Mouse (Mus musculus): ENCODE results near the gene Usp39.

Gene Usp39

DNA sequence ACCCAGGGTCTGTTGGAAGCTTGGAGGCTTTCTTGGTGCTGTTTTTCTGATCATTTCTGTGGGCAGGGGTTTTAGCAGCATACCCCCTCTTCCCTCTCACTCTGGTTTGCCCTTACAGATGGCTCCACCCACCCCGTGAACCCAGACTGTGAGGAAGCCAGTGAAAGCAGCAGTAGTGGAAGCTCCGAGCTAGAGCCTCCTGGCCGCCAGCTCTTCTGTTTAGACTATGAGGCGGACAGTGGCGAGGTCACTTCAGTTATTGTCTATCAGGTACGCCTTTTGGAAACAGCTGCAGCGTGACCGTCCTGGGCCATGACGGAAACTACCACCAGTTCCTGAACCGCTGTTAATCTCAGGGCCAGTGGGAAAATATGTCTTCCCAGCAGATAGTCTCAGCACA, 3.4 kb upstream of the Usp39 start:
- no peak for DNase-seq

- DNase-seq = peak; percentile 75
Observed at GRCm38 (mm10) chr6:72347166-72347941, 2.4 kb upstream of the Usp39 start, which contains the start of gene 0610030E20Rik. Gene 0610030E20Rik (plus strand): TSS chr6:72347317.

DNA sequence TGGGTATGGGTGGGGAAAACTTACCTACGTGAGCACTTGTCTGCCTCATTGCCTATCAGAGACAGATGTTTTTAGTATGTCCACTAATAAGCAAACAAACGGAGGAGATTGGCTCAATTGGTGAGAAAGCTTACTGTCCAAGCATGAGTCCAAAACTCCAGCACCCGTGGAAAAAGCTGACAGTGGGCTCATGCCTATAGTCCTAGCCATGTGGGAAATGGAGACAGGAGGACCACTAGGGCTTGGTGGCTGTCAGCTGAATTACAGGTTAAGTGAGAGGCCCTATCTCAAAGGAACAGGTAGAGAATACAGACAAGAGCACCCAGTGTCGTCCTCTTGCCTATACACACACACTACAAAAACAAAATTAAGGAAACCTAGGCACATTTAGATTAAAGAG, 1.3 kb upstream of the Usp39 start:
- DNase-seq = no peak

GRCm38 (mm10) chr6:72345633-72346032, 649 bp upstream of the Usp39 start:
- no peak for DNase-seq

DNA sequence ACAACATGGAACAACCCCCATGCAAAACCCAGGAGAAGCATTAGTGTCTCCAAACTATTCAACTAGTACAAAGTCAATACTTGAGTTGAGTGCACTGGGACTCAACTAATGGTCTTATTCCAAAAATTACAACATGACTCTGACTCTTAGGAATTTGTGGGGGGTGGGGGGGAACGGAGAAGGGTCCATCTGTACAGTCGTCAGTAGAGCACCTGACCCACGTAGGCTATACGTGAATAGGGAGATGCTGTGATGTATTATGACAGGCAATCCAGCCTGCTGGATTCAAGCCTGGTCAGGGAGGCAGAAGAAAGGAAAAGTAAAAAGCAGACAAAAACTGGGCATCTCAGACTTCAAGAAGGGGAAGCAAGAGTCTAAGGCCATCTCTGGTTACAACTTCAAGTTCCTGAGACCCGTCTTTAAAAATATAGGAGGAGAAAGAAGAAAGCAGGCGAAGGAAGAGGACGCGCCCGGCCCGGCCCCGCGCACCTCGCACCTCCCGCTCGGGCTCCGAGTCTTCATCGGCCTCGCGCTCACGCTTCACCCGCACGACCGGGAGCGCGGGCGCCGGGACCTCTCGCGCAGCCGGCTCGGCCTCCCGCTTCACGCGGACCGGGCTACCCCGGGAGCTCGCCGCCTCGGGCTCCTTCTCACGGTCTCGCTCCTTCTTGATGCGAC, 449 bp downstream of the Usp39 start:
- no peak for DNase-seq

- no peak for DNase-seq
Observed at GRCm38 (mm10) chr6:72340481-72340880, 4.5 kb downstream of the Usp39 start.

DNA sequence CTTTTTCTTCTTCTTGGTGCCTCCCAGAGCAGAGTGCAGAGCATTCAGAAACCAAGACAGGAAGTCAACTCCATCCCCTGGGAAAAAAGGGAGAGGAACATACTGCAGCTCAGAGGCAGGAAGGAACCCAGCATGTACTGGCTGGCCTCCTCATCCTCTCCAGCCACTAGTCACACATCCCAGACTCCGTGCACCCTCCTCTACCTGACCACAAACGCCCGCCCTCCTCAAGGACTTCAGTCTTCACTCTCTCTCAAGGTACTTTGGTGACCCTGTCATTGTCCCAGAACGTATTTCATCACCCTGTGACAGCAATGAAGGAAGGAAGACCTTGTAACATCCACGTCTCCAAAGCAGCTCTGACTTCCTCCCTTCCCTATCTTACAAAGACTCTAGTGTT, 11.9 kb downstream of the Usp39 start:
- DNase-seq = no peak

DNA sequence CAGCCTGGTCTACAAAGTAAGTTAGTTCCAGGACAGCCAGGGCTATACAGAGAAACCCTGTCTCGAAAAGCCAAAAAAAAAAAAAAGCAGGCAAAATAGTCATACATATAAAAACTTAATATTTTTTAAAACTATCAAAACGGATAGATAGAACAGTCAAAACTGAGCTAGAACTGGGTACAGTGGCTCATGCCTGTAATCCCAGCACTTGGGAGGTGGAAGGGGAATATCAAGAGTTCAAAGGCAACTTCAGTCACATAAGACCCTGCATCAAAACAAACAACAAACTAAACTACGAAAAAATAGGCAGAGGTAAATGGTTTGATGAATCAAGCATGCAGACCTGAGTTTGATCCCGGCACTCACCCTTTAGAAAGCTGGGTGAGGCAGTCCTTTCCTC, 14.9 kb downstream of the Usp39 start:
- no peak for DNase-seq

GRCm38 (mm10) chr6:72329019-72329418, 16.0 kb downstream of the Usp39 start:
- DNase-seq = no peak

- DNase-seq = no peak
Observed at GRCm38 (mm10) chr6:72326274-72326673, 18.7 kb downstream of the Usp39 start.

GRCm38 (mm10) chr6:72323786-72324508, 21.0 kb downstream of the Usp39 start:
- DNase-seq = no peak

- no peak for DNase-seq
Observed at GRCm38 (mm10) chr6:72322936-72323335, 22.0 kb downstream of the Usp39 start.

DNA sequence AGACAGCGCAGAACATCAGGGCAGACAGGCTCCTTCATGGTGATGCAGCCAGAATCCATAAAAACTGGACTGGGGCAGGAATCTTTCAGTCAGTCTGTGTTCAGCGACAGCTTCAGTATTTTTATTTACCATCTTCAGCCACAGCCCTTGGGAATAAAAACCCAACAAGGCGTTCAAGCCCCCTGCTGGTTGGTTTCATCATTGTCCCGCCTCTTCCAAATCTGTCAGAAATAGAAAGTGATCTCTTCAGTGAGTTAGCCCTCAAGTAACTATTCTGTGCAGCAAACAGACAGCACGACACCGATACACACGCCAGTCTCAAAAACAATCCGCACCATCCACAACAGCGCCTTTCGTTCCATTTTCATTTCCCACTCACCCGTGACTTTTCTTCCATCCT, 26.0 kb downstream of the Usp39 start:
- DNase-seq = no peak

DNA sequence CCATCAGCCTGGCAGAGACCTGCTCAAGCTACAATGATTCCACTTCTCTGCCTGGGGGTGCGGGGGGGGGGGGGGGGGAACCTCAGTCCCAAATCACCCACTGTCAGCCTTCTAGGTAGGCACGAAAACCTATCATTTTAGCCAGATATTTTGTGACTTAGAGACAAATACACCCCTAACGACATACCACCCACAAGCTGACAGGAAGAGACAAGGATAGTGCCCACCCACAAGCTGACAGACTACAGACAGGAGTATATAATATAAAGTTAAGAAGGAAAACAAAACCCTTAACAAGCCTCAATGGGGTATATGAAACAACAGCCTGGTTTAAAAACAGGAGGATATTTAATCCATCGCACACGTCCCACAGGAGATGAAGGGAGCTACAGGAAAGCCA, 26.5 kb downstream of the Usp39 start:
- no peak for DNase-seq

DNA sequence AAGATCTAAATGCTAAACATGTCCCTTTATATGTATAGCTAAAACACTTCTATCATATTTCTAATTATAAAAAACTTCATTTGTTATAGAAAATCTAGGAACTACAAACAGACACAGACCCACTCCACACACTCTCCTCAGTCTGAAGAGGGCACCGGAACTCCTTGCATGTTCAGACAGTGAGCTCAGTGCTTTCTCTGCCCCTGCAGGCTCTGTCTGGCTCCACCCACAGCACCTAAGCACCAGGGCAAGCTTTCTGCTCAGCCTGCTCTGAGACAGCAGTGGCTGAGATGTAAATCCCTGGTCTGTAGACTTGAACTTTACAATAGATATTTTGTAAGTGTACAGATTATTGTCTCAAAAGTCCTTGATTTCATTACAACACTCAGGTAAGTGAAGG, 28.9 kb downstream of the Usp39 start:
- DNase-seq = no peak

- DNase-seq = no peak
Observed at GRCm38 (mm10) chr6:72315384-72315783, 29.6 kb downstream of the Usp39 start.

DNA sequence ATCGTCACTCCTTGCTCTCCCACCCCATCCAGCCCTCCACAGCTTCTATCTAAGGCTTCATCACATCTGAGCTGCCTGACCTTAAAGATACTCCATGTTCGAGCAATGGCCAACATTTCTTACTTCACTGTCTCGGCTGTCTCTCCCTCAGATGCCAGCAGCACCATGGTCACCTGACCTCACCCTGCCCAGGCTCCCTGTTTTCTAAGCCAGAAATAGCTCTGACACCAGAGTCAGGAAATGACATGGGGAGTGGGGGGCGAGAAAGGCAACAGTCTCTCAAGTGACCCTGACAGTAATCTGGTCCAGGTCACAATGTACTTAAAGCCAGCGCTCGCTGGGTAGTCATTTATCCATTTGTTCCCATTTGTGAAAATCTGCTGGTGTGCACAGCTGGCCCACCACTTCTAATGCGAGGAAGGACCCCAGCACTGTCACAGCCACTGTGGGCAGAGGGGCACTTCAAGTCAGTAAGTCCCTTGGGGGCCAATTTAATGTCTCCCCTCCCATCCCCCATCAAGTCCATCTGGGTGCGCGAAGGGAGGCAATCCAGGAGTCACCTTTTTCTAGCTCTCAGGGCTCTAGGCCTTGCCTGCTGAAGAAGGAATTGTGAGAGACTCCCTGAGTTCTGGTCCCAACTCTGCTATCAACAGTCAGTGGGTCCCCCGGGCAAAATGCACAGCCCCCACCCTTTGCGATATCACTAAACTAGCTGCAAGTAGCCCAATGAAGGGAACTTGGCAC, 31.7 kb downstream of the Usp39 start:
- DNase-seq = no peak

DNA sequence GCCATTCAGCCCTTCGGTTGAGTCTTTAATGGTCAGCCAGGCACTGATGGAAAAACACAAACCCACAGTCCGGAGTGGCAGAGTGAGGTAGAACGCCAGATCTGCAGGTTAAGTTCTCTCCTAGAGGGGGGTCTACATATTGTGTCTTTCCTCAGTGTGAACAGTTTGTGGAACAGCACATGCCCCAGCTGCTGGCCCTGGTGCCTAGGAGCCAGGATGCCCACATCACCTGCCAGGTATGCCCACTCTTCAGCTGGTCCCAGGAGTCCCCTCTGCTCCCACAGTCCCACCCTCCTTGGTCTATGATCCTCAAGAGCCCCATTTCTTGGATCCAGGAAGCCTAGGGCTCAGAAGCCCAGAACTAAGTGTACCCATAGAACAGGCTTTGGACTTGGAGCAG, 32.8 kb downstream of the Usp39 start:
- no peak for DNase-seq

GRCm38 (mm10) chr6:72303510-72303909, 41.5 kb downstream of the Usp39 start:
- DNase-seq = no peak

- no peak for DNase-seq
Observed at GRCm38 (mm10) chr6:72302349-72302925, 42.5 kb downstream of the Usp39 start.

DNA sequence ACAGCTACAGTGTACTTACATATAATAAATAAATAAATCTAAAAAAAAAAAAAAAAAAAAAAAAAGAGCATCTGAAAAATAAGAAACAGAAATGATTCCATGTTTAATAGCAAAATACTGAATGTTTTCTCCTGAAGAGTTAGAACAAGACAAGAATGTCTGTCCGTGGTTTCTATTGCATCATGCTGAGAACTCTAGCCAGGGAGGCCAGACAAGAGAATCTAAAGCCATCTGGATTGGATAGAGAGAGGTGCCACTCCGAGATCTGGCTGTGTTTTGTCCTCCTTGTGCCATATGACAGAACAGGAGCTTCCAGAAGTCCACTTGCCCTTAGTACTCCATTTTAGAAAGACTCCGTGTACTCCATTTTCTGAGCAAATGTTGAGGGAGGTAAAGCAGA, 47.2 kb downstream of the Usp39 start:
- no peak for DNase-seq

DNA sequence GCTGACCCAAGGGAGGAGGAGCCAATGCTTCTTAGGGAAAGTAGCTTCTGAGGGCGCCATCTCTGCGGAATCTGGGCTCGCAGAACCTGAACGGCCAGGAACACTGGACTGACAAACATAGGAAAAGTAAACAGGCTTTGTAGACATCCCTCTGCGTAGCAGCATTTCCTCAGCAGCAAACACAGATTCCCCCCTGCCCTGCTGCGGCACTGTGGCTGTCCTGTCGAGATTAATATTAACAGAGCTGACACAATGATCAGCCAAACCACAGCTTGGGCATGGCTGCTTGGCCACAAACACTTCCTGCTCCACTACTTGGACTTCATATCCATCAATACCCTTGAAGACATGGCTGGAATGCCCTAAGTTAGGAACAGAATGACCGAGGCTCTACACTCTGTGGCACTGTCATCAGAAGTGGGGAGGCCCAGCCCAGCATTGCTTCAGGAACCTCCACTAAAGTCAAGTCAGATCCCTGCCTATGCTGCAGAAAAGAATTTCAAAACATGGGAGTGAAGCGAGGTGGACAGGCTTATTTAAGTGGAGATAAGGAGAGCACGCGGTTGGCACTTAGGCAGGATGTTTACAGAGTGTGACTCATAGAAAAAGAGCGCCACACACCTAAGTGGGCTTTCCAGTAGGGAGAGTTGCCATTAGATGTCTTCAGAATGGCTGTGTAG, 51.9 kb downstream of the Usp39 start:
- DNase-seq = no peak

All from cerebellum, adult 8-10 months (tissue).